Mouse (Mus musculus): ENCODE results near the gene Soat2. TPM values are rescaled to one million over a fixed set of nuclear protein-coding genes. Genes with fewer than 3 reads are reported as not detected.

The Soat2 gene
- total and polyA plus RNA-seq, 3 experiments: 0.28 to 10.4 (median 0.56) TPM

GRCm38 (mm10) chr15:102179924-102180323, 29.6 kb downstream of the Soat2 start:
- no peak for DNase-seq (ENCODE audit: extremely low read depth)
- Histone ChIP-seq H3K4me3 (replicated peaks in 1 of 3; ENCODE audit: low read depth in 2 of 3, low read length in 2 of 3, poor library complexity in 1 of 3) (no peak overlapping the region), H3K36me3 (replicated peaks in 1 of 2; ENCODE audit: control insufficient read depth in 1 of 2, insufficient read depth in 1 of 2, low read length in 1 of 2) (peaks cover 0 to 8% of the 10 kb centered on the region in 2 experiments), H3K79me2 (replicated peaks; ENCODE audit: control insufficient read depth, extremely low read depth, insufficient read depth, poor library complexity, severe bottlenecking) (no peaks in the 10 kb centered on the region), H3K9ac (ENCODE audit: insufficient read depth, low read depth) (no peak overlapping the region), H3K4me1 (ENCODE audit: control insufficient read depth in 1 of 2, insufficient read depth in 2 of 2) (peaks cover 0 to 4% of the 10 kb centered on the region in 2 experiments; a peak in 2 of 4 replicates), H3K4me2 (ENCODE audit: insufficient read depth, low read depth, poor library complexity, severe bottlenecking) (no peak overlapping the region), H3K27ac (ENCODE audit: insufficient read depth, low read depth) (no peak overlapping the region), H3K9me3 (replicated peaks; ENCODE audit: low read length) (no peaks in the 10 kb centered on the region), H3K27me3 (replicated peaks) (no peaks in the 10 kb centered on the region)
- dilution Hi-C loops (cut with MboI; ENCODE audit: extremely low pct_ligation_motif_present, extremely low pct_unique_long_range_greater_than_20kb, low sequenced_read_pairs): no loop called here
- TF ChIP-seq CHD1 (IDR thresholded peaks at IDR 0.05; ENCODE audit: low read depth, low read length) (no peak), MYC (IDR thresholded peaks at IDR 0.05; ENCODE audit: low read depth, low read length) (no peak), HCFC1 (IDR thresholded peaks at IDR 0.05; ENCODE audit: low read depth, low read length) (no peak), E2F4 (IDR thresholded peaks at IDR 0.05; ENCODE audit: insufficient replicate concordance, low read depth, low read length) (no peak), NELFE (IDR thresholded peaks at IDR 0.05; ENCODE audit: low read depth, low read length) (no peak), UBTF (IDR thresholded peaks at IDR 0.05; ENCODE audit: low read depth, low read length) (no peak), JUN (IDR thresholded peaks at IDR 0.05; ENCODE audit: insufficient read depth, low read depth, low read length) (no peak), POLR2A (IDR thresholded peaks at IDR 0.05; ENCODE audit: low read depth, low read length) (no peak), USF2 (conservative IDR thresholded peaks at IDR 0.05; ENCODE audit: low read depth, low read length) (no peak), ETS1 (conservative IDR thresholded peaks at IDR 0.05; ENCODE audit: low read depth, low read length) (no peak)
- in situ Hi-C loops (cut with MboI; ENCODE audit: low pct_ligation_motif_present, low pct_unique_long_range_greater_than_20kb, low sequenced_read_pairs): no loop called here

DNA sequence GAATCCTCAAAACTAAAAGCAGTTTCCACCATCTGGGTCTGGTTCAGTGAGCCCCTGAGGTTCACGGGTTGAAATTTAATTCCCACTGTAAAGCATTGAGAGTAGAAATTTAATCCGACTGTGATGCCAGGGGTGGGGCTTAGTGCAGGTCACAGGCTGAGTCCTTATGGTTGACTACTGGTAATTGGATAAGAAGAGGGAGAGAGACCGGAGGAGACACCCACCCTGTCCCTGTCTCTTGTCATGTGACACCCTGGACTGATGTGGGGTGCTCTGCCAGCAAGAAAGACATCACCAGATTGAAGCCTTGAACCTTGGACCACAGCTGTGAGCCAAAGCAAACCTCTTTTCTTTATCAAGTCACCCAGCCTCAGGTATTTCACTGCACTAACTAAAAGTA, 32.8 kb downstream of the Soat2 start:
- Histone ChIP-seq H3K27me3 (replicated peaks) (no peaks in the 10 kb centered on the region), H3K4me3 (replicated peaks in 1 of 3; ENCODE audit: low read depth in 2 of 3, low read length in 2 of 3, poor library complexity in 1 of 3) (no peak overlapping the region), H3K4me1 (ENCODE audit: control insufficient read depth in 1 of 2, insufficient read depth in 2 of 2) (peaks cover 0 to 4% of the 10 kb centered on the region in 2 experiments; a peak in 2 of 4 replicates), H3K9me3 (replicated peaks; ENCODE audit: low read length) (no peaks in the 10 kb centered on the region), H3K79me2 (replicated peaks; ENCODE audit: control insufficient read depth, extremely low read depth, insufficient read depth, poor library complexity, severe bottlenecking) (no peaks in the 10 kb centered on the region), H3K27ac (ENCODE audit: insufficient read depth, low read depth) (no peak overlapping the region), H3K4me2 (ENCODE audit: insufficient read depth, low read depth, poor library complexity, severe bottlenecking) (no peak overlapping the region), H3K36me3 (replicated peaks in 1 of 2; ENCODE audit: control insufficient read depth in 1 of 2, insufficient read depth in 1 of 2, low read length in 1 of 2) (peaks cover 0 to 8% of the 10 kb centered on the region in 2 experiments), H3K9ac (ENCODE audit: insufficient read depth, low read depth) (no peak overlapping the region)
- dilution Hi-C loops (cut with MboI; ENCODE audit: extremely low pct_ligation_motif_present, extremely low pct_unique_long_range_greater_than_20kb, low sequenced_read_pairs) (no loop called here), in situ Hi-C loops (cut with MboI; ENCODE audit: low pct_ligation_motif_present, low pct_unique_long_range_greater_than_20kb, low sequenced_read_pairs) (no loop called here)
- TF ChIP-seq MAFK (IDR thresholded peaks at IDR 0.05; ENCODE audit: insufficient replicate concordance, low read length) (no peak), ELF1 (IDR thresholded peaks at IDR 0.05; ENCODE audit: low read depth, low read length) (no peak), MAZ (IDR thresholded peaks at IDR 0.05; ENCODE audit: low read depth, low read length) (no peak), RAD21 (IDR thresholded peaks at IDR 0.05; ENCODE audit: low read depth, low read length) (no peak)
- DNase-seq (ENCODE audit: extremely low read depth): no peak

DNA sequence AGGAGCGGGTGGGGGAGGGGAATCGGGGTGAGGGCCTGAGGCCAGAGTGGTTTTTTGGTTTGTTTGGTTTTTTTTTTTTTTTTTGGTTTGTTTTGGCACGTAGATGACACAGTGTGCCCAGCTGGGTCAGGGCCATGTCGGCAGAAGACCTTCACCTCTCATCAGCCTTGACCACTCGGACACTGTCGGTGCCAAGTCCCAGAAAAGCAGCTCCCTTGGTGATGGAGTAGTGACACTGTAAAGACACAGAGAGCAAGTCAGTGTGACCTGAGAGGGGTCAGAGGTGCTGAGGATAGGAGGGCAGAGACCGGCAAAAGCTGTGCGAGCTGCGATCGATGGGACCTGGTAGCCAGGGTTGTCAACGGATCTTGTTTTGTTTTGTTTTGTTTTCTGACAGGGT, 35.9 kb downstream of the Soat2 start:
- no peak for TF ChIP-seq BHLHE40 (IDR thresholded peaks at IDR 0.05; ENCODE audit: low read depth, low read length)
- TF ChIP-seq MAFK (IDR thresholded peaks at IDR 0.05; ENCODE audit: insufficient replicate concordance, low read length): no peak
- DNase-seq (ENCODE audit: extremely low read depth): no peak
- Histone ChIP-seq H3K4me2 (ENCODE audit: insufficient read depth, low read depth, poor library complexity, severe bottlenecking) (no peak overlapping the region), H3K27ac (ENCODE audit: insufficient read depth, low read depth) (no peak overlapping the region), H3K4me3 (replicated peaks in 1 of 3; ENCODE audit: low read depth in 2 of 3, low read length in 2 of 3, poor library complexity in 1 of 3) (no peak overlapping the region), H3K36me3 (replicated peaks in 1 of 2; ENCODE audit: control insufficient read depth in 1 of 2, insufficient read depth in 1 of 2, low read length in 1 of 2) (peaks cover 0 to 4% of the 10 kb centered on the region in 2 experiments), H3K4me1 (ENCODE audit: control insufficient read depth in 1 of 2, insufficient read depth in 2 of 2) (peaks cover 7 to 19% of the 10 kb centered on the region in 2 experiments), H3K9ac (ENCODE audit: insufficient read depth, low read depth) (no peak overlapping the region), H3K27me3 (replicated peaks) (peaks cover 2% of the 10 kb centered on the region), H3K79me2 (replicated peaks; ENCODE audit: control insufficient read depth, extremely low read depth, insufficient read depth, poor library complexity, severe bottlenecking) (no peaks in the 10 kb centered on the region), H3K9me3 (replicated peaks; ENCODE audit: low read length) (no peaks in the 10 kb centered on the region)
- dilution Hi-C loops (cut with MboI; ENCODE audit: extremely low pct_ligation_motif_present, extremely low pct_unique_long_range_greater_than_20kb, low sequenced_read_pairs): no loop called here
- in situ Hi-C loops (cut with MboI; ENCODE audit: low pct_ligation_motif_present, low pct_unique_long_range_greater_than_20kb, low sequenced_read_pairs): no loop called here

Measured in CH12.LX (cell line).